Mouse (Mus musculus) c-Kit-positive CD71-positive TER-119-positive erythroid progenitor cells, embryonic 14.5 days (primary cell): ENCODE data around the gene Vmn1r101.
"Not testable (repeated sequence)": the region's sequence is repeated elsewhere in the genome, so short reads cannot be mapped to it uniquely, and the experiment has no call there.

ENCODE experiments used
- DNase-seq: peaks from one replicate; pipeline ENCODE4 v3.0.0-alpha.2; 2013; ENCODE audit warnings: low spot score

Gene Vmn1r101

DNA sequence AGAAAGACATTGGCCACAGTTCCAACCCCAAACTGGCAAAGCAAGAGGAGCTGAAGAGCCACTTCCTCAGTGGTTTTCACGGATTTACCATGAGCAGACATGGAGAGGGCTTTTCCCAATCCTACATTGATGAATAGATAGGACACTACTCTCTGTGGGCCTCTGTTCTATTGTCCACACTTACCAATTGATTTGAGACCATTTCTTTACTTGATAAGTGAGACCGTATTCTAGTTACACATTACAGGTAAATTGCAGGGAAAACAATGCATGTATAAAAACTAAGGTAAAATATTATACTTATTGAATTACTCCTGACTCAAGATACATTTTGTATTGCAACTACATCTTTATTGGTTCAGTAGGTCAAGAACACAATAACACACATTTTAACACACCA lies at the start of gene Vmn1r101:
Vmn1r101 (minus strand) TSS at position 101 of the 400 bp plus-strand sequence.
- not testable (repeated sequence) for DNase-seq

DNA sequence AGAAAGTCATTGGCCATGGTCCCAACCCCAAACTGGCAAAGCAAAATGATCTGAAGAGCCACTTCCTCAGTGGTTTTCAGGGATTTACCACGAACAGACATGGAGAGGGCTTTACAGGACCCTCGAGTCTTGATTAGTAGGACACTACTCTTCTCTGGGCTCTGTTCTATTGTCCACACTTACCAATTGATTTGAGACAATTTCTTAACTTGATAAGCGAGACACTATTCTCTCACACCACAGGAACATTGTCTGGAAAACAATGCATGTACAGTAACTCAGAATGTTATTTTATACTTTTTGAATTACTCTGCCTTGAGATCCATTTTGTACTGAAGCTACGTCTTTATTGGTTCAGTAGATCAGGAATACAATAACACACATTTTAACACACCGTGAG lies 32.4 kb upstream of the Vmn1r101 start, which contains the start of gene Gm10670:
Gm10670 (minus strand) TSS at position 101 of the 400 bp plus-strand sequence.
- not testable (repeated sequence) for DNase-seq

GRCm38 (mm10) chr7:20417642-20418041 lies 24.8 kb downstream of the Vmn1r101 start, which contains the start of gene Vmn1r100:
TSS of gene Vmn1r100 (plus strand) at chr7:20417942.
- DNase-seq = not testable (repeated sequence)
